Mouse (Mus musculus) gastrocnemius, adult 8-10 months (tissue): ENCODE measurements at regions not wholly inside any gene's neighbourhood (a gene's known extent, or its start where the extent isn't known, plus 50 kb on each side); places are given as distances from the start of the nearest gene placed in this dataset.
"Not testable (repeated sequence)": the region's sequence is repeated elsewhere in the genome, so short reads cannot be mapped to it uniquely, and the experiment has no call there.

Experiments
- DNase-seq, 2 experiments: peaks; one replicate each; pipeline ENCODE4 v3.0.0; 2022; ENCODE audit warnings: low spot score in 2 of 2

DNA sequence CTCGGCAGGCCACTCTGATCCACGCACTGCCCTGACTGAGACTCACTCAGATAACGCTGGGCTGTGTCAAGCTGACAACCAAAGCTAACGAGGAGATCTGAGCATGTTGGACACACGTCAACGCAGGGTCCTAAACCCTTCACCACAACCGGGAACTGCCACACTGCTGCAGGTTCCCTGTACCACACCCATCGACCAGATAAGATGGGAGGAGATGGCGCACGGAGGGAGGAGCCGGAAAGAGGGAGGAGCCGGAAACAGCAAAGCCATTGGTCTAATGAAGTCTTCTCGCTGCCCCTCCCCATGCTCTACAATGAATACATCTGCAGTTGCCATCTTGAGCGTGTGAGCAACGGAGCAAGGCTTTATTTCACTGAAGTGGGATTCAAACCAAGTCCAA lies 182.9 kb upstream of the Rpl38 start:
- DNase-seq, result no peak

DNA sequence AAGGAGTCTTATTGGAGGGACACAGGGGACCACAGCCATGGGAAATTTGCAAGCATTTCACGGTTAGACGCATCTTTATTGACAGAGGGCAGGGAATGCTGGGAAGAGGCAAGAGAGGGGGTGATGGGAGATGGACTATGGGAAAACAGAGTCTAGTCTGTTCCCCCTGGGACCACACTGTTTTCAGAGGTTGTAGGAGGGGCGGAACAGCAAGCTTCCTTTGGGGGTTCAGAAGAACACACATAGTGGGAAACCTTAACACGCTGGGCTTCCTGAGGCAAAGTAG lies 183.7 kb upstream of the Rpl38 start:
- no peak for DNase-seq

DNA sequence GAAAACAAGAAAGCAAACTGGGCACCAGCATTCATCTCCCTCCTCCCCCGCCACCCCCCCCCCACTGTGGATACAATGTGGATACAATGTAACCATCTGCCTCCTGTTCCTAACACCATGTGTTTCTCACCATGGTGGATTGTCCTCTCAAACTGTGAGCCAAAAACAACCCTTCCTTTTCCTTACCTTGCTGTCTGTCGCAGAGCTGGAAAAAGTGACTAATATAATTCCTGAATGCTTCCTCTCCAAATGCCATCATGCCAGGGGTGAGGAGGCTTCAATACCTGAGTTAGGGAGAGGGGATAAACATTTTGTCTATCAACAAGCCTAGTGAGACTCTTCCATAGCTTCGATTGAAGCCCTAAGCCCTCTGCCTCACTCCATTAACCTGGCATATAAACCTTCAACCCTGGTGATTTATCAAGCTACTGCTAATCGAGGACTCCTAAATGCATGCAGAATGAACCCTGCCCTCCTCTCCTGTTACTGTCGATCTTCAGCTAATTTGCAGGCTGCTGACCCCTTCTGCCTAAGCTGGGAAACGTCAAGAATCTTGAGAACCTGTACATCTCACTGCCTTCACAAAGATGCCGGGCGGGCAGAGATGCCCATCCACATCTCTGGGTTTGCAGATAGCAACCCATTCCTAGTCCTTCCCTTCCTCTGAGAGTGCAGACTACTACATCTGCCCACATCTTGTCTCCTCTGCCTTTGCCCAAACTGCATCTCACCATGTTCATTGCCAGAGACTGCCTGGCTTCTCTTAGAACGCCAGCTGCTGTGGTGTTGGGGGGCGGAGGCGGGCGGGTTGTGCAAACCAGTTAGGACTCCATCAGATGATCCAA lies 184.3 kb upstream of the Rpl38 start:
- no peak for DNase-seq

DNA sequence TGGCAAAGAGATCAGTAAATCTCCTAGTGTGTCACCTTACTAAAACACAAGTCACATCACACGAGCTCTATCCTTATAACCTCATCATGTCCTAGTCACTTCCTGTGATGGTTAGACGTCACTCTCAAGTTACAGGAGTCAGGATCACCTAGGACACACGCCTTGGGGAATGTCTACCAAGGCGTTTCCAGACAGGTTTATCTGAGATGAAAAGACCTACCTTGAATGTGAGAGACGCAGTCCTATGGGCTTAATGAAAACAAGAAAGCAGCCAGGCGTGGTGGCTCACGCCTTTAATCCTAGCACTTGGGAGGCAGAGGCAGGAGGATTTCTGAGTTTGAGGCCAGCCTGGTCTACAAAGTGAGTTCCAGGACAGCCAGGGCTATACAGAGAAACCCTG lies 185.0 kb upstream of the Rpl38 start:
- not testable (repeated sequence) for DNase-seq

DNA sequence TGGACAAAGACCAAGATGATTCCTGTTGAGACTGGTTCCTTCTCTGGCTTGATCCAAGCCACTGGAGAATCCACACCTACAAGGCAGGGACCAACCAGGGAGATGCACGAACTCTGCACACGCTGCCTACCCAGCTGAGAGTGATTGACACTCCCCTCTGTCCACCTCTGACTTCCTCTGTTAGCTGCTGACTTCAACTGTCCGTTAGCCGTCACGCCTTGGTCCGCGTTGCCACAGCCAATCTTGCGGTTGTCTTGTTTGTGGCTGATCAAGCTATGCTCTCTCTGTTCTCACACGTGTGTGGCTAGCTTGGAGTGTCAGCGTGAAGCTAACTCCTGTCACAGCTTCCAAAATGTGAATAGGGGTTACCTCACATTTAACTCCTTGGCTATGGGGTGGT lies 186.3 kb upstream of the Rpl38 start:
- DNase-seq, result no peak

DNA sequence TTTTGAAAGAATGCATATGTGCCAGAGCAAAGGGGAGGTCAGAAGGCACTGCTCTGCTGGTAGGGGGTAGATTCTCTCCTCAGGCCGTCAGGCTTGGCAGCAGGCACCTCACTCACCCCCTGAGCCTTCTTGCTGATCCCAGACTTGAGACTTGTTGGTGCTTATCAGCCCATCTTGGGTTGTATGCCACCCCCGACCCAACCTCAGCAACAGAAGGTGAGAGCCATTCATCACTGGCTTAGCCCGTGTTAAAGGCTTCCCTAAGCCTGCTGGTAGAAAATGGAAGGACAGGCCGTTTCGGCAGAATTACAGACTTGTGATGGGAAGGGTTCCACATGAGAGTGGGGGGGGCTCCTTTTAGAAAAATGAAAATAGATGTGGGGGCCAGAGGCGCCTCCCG lies 187.3 kb upstream of the Rpl38 start:
- DNase-seq, result no peak

DNA sequence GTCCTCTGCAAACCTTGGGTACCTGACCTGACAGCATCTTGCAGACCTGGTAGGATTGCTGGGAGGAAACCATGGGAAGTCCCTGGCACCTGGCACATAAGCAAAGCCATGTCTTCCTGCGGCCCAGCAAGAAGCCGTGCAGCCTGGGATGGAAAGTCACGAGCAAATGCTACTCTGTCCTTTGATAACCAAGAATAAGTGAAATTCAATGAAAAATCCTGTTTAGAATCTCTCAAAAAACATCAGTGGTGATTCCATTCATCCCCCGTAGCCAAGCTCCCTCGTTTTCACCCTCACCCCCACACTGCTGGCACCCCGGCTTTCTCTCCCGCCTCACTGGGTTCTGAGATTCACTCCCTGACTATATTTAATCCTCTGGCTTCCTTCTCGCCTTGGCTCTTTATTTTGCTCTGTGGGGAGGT lies 188.2 kb upstream of the Rpl38 start:
- no peak for DNase-seq

DNA sequence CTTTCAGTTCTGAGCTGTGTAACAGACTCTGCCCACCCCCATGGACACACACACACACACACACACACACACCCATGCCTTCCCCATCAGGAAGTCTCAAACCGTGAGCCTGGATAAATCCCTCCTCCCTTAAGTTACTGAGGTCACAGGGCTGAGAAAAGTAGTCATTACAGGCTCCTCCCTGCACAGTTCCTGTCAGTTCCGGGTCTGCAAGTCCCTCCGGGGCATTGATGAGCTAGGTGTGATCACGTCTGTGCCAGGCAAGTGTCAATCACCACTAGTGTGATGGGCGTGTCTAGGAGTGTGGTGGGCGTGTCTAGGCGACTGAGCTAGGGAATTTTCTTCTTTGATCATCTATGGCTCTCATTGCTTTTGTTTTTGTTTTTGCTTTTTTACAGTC lies 189.6 kb upstream of the Rpl38 start:
- DNase-seq, result no peak

DNA sequence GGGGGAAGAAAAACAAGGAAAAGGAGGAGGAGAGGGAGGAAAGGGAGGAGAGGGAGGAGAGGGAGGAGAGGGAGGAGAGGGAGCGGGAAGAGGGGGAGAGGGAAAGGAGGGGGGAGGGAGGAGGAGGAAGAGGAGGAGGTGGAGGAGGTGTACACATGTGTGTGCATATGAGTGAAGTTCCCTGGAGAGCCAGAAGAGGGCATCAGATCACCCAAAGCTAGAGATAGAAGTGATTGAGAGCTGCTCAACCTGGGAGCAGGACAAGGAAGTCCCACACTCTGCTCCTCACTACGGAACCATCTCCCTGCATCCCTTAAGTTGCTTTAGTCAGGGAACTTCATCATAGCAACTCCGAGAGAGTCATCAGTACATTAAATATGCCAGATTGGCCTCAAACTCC lies 191.0 kb upstream of the Rpl38 start:
- DNase-seq, result no peak

DNA sequence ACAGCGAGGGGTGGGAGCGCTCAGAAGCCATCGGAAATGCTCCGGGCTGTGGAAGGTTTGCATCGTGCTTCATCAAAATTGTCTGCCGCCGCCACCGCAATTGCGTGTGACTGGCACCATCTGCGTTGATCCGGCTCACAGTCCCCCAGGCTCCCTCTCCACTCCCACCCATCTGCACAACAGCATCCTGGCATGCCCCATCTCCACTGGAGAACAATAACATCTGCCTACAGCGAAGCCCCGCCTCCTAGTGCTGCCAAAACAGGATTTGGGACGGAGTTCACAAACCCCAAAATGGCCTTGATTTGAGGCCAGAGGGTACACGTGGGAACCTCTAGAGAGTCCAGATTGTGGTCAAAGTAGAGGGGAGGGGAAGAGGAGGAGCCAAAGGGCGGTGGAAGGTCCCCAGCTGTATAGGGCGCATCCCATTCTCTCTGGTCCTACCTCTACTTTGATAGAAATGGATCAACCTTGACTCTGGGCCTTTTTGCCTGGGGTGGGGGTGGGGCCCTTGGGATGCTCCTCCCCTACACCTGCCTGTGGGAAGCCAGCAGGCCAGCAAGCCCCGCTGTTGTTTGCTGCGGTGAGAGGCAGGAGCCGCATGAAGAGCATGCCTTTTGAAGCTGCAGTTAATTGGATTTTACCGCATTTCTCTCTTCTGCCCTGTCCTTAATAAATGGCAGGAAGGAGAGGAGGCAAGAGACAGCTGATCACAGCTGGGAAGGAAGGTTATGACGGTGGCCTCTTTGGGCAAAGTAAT lies 195.6 kb upstream of the Rpl38 start:
- DNase-seq, result no peak

DNA sequence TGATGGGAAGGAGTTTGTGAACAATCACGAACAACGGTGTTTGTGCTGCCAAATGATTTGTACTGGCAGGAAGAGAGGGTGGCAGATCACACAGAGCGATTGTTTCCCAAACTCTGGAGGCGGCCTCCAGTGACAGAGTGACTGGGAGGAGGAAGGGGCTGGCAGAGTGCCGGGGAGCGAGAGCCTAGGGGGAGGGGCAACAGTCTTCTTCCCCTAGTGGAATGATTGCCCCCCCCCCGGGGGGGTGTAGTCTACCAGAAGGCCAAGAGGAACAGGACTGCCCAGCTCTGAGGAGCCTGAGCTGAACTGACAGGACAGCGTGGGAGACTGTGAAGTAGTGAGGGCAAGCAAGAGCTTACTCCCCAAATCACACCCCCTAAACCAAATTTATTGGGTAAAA lies 199.9 kb upstream of the Rpl38 start:
- peak; percentile 21 to 46 for DNase-seq

DNA sequence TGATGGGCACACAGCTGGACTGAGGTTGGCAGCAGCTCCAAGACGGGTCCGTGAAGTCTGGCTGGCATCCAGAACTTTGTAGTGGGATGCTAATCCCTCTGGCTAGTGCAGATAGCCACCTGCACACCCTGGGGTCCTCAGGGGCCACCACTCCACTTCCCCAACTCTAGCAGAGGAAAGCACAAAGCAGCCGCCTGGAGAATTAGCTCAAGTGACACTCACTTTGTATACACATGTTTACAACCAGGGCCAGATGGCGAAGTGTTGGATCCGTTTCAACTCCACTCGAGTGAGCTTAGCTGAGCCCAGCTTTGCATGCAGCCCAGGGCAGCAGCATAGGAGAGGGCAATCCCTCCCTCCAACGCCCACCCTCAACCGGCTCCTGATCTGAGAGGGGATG lies 200.5 kb upstream of the Rpl38 start:
- no peak for DNase-seq

DNA sequence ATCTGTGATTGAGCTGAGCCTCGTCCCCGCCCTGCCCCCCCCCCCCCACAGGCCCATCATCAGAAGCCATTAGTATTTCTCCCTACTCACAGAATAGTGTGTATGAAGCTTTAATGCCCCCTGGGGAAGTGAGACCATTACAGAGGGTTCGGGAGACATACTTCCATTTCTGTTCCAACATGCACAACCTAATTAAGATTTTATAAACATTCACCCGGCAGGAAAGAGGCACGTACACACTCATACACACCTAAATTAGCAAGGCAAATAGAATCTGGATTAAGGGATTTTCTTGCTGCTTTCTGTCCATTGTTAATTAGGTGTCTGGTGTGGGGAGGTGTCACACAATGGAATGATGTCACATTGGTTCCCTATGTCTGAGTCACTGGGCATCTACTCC lies 202.8 kb upstream of the Rpl38 start:
- no peak for DNase-seq

DNA sequence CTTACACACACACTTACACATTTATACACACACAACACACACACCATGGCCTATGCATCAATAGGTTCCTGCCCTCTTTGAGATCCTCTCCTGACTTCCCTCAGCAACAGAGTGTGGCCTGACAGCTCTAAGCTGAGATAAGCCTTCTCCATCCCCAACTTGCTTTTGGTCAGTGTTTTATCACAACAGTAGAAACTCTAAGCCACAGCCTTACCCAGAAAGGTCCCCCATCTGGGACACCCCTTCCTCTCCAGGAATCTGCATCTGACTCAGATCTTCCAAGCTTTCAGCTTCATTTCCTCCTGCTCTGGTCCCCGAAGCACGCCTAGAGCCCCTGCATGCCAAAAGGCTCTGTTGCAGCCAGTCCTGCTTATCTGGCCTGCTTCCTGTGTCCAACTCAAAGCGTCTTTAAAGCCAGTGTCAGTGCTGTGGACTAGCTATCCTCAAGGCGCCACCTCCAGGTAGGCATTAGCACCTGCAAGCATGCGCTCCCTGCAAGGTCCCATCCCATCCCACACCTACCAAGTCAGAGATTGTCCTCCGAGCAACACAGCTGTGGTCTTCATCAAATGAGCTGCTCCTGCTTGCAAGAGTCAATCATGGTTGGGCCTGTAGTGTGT lies 205.5 kb upstream of the Rpl38 start:
- peak in 1 of 2 experiments; percentile 17 for DNase-seq

DNA sequence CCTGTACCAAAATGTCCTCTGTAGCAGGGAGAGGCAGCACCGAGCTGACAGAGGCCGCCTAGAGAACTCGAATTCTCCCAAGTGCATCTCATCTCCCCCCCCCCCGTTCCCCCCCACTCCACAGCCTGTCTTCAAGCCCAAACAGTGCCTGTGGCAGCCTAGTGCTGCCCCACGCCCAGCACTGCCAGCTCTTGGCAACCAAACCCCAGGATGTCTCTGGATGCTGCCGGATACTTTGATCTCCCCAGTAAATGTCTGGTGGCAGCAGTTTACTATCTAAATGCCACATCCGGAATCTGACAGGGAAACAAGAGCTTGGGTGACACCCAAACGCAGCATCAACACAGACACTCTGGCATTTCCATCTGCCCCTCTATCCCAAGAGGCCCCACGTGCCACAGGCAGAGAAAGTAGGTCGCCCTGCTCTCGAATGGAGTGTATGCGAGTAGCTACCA lies 213.4 kb upstream of the Rpl38 start:
- DNase-seq, result no peak

DNA sequence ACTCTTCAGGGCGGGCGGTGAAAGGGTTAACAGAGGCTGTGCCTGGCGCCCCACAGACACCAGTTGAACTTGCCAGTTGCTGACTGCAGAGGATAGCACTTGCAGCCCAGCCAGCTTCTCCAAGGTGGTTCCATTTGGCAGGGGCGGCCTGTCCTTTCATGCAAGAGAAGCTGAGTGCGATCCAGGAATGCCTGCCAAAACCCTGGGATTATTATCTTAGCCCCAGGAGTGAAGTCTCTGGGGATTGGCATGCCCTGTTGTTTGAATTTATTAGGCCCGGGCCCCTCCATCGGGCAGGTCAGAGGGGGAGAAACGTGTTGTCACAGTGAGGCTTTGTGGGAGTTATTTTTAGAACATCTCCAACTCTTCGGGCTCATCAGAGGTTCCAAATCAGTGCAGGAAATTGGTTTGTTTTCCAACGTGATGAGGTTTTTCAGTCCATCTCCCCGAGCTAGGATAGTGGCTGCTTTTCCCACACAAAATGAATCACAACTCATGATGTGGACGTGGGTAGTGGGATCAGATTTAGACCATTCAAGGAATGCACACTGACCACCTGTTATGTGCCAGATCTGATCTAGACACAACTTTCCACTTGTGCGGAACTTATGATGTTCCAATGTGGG lies 219.4 kb upstream of the Rpl38 start:
- DNase-seq, result peak; percentile 62 to 73

DNA sequence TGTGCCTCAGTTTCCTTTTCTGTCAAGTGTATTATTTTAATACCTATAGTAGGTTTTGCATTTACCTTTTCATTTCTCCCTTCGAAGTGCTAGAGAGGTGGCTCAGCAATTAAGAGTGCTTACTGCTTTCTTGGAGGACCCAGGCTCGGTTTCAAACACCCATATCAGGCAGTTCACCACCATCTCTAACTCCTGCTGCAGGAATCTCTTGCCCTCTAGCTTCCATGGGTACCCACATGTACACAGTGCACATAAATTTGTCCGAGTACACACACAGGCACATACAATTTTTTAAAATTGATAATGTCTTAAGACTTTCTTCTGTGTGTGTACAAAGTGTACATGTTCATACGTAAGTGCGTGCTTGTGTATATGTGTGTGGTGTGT lies 220.9 kb upstream of the Rpl38 start:
- no peak for DNase-seq

DNA sequence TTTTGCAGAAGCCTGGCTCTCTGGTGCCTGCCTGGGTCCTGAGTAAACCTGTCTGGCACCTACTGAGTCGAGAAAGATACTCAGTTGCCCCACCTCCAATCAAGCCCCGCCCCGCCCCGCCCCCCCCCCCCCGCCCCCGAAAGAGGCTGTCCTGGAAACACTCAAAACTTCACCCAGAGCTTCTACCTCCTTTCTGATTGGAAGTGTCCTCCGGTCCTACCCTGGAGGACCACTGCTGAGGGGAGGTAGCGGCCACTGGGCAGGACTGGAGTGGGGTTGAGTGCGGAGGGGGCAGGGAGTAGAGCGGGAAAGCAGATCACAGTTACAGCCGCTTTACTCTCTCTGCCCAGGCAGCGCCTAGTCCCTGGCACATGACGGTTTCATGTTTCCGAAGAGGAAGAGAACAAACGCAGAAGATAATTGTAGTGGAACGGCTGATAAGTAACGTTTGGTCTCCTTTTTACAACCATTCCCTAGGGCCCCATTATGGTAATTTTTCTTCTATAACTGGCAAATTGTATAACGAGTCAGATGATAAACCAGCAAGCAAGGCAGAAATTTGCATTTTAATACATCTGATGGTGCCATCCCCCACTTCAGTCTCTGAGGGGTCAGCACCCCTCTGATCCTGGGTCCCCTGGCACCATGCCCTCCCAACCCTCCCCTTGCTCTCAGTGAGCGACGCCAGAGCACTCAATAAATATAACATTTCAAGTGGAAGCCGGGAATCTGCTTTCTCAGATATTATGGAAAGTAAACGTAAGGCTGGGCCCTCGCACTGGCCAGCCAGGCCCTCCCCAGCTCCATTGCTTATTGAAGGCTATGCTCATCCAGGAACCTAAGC lies 221.5 kb upstream of the Rpl38 start:
- DNase-seq, result peak in 1 of 2 experiments; percentile 17

DNA sequence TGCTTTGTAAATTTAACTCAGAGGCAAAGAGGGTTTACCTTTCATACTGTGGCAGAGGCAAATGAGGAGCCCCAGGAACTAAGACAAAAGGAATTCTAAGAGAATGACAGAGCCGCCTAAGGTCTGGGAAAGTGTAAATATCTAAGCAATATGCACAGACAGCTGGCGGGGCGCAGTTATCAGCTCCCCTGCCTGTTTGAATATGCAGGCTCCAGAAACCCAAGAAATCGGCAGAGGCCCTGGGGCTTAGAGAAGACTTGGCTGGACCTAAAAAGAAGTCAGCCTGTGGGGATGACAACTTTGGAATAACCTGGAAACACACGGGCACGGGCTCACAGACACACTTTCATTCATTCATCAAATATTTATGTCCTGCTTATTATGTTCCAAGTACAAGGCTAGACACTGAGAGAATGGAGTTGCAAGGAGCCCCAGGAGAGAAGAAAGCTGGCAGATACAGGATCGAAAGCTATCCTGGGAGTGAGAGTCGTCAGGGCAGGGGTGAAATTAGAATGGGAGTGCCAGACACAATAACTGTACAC lies 222.2 kb upstream of the Rpl38 start:
- DNase-seq, result no peak

DNA sequence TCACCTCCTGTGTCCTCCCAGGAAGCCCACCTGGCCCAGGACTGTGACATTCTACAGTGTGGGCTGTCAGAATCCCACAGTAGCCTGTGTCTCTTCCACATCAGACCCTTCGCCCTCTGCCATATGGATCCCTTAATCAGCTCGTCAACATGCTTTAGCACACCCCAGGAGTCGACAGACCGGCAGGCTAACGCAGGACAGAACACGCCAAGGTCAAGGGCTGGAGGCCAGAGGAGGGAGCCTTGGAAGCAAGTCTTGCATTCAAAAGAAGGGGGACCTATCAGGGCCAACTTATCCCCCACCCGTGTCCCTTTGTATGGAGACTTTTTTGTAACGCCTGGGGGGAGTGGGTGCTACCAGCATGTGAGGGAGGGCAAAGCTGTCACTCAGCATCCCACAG lies 224.1 kb upstream of the Rpl38 start:
- DNase-seq, result no peak

DNA sequence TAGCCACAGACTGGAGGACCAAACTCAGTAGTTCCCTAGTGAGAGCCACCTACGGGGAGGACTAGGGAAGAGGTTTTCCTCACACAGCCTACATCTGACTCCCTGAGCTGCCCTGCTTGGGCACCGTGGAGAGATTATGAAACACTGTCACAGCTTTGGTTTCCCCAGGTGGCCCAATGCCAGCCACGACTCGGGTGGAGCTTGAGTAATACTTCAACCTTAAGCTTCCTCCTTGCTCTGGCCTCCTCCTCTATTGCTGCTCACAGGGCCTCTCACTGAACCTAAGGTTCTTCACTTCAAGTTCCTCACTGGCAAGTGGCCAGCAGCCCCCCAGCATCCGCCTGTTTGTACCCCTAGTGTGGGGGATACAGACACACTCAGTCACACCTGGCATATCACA lies 224.9 kb upstream of the Rpl38 start:
- peak; percentile 20 to 32 for DNase-seq
